Mouse (Mus musculus) heart, postnatal 25 days (tissue): ENCODE measurements around the gene Wdr43. TPM values are rescaled to one million over a fixed set of nuclear protein-coding genes. Genes with fewer than 3 reads are reported as not detected.

Experiments used
- DNase-seq: peaks from one replicate; pipeline ENCODE4 v3.0.0; 2022; ENCODE audit warnings: low spot score
- intact Hi-C: fragments of 180-260 bp; cut with DNase I; formaldehyde crosslinking; loops from one replicate; pipeline ENCODE4 v1.15.1; 2025
- total RNA-seq, 2 experiments: library from RNA; stranded (reverse); gene quantifications; 2 replicates each; pipeline ENCODE4 v1.2.3; 2021

Gene Wdr43
- total RNA-seq, 2 experiments from 2014 or later, result 18.4 to 19.0 TPM

- intact Hi-C loops, result loop anchor here (5.0 to 10.0 kb wide), 4 partner anchors 62 to 1122 kb away; no protein-coding TSS in a partner anchor
- no peak for DNase-seq
Measured at GRCm38 (mm10) chr17:71660390-71660789, 44.7 kb downstream of the Wdr43 start.

GRCm38 (mm10) chr17:71662751-71663250 is 47.1 kb downstream of the Wdr43 start:
- DNase-seq, result peak; percentile 38
- intact Hi-C loops, result loop anchor here (1.0 to 10.0 kb wide), 6 partner anchors 60 to 1120 kb away; no protein-coding TSS in a partner anchor

GRCm38 (mm10) chr17:71663491-71663890 is 47.8 kb downstream of the Wdr43 start:
- no peak for DNase-seq
- intact Hi-C loops, result loop anchor here (2.0 to 10.0 kb wide), 5 partner anchors 59 to 1119 kb away; no protein-coding TSS in a partner anchor

GRCm38 (mm10) chr17:71664172-71664571 is 48.5 kb downstream of the Wdr43 start:
- no peak for DNase-seq
- intact Hi-C loops, result loop anchor here (5.0 to 10.0 kb wide), 4 partner anchors 58 to 1118 kb away; no protein-coding TSS in a partner anchor

GRCm38 (mm10) chr17:71665201-71665600 is 49.5 kb downstream of the Wdr43 start:
- intact Hi-C loops, result loop anchor here (10.0 kb wide), 1 partner anchor 130 kb away; no protein-coding TSS in a partner anchor
- DNase-seq, result no peak

- intact Hi-C loops, result loop anchor here (10.0 kb wide), 1 partner anchor 125 kb away; no protein-coding TSS in a partner anchor
Measured at GRCm38 (mm10) chr17:71669511-71669910, 53.8 kb downstream of the Wdr43 start.

GRCm38 (mm10) chr17:71671840-71672546 is 56.3 kb downstream of the Wdr43 start:
- DNase-seq, result no peak
- intact Hi-C loops, result no loop called here

More at GRCm38 (mm10) chr17:71669511-71669910, 53.8 kb downstream of the Wdr43 start:
- DNase-seq, result no peak

GRCm38 (mm10) chr17:71673092-71673491 is 57.4 kb downstream of the Wdr43 start, which contains the start of gene Togaram2:
Togaram2 (plus strand) TSS chr17:71673261.
- no peak for DNase-seq
- intact Hi-C loops, result no loop called here

- intact Hi-C loops, result no loop called here
- DNase-seq, result no peak
Measured at GRCm38 (mm10) chr17:71673936-71674335, 58.2 kb downstream of the Wdr43 start.

GRCm38 (mm10) chr17:71674886-71675285 is 59.2 kb downstream of the Wdr43 start:
- DNase-seq, result no peak
- intact Hi-C loops, result no loop called here

GRCm38 (mm10) chr17:71681666-71682065 is 66.0 kb downstream of the Wdr43 start:
- no peak for DNase-seq
- intact Hi-C loops, result no loop called here

- no peak for DNase-seq
- intact Hi-C loops, result no loop called here
Measured at GRCm38 (mm10) chr17:71682379-71682778, 66.7 kb downstream of the Wdr43 start.

GRCm38 (mm10) chr17:71683281-71683680 is 67.6 kb downstream of the Wdr43 start:
- intact Hi-C loops, result no loop called here
- no peak for DNase-seq

- no peak for DNase-seq
- intact Hi-C loops, result no loop called here
Measured at GRCm38 (mm10) chr17:71684103-71684608, 68.5 kb downstream of the Wdr43 start.

- DNase-seq, result no peak
- intact Hi-C loops, result no loop called here
Measured at GRCm38 (mm10) chr17:71687436-71687835, 71.7 kb downstream of the Wdr43 start.

GRCm38 (mm10) chr17:71689903-71690302 is 74.2 kb downstream of the Wdr43 start:
- intact Hi-C loops, result no loop called here
- DNase-seq, result no peak

GRCm38 (mm10) chr17:71691361-71691875 is 75.7 kb downstream of the Wdr43 start:
- no peak for DNase-seq
- intact Hi-C loops, result no loop called here

- no peak for DNase-seq
- intact Hi-C loops, result no loop called here
Measured at GRCm38 (mm10) chr17:71693313-71693712, 77.6 kb downstream of the Wdr43 start.

GRCm38 (mm10) chr17:71693780-71694179 is 78.1 kb downstream of the Wdr43 start:
- no peak for DNase-seq
- intact Hi-C loops, result no loop called here

- no peak for DNase-seq
- intact Hi-C loops, result loop anchor here (5.0 kb wide), 1 partner anchor 37 kb away; no protein-coding TSS in a partner anchor
Measured at GRCm38 (mm10) chr17:71695151-71695550, 79.5 kb downstream of the Wdr43 start.
